Mouse (Mus musculus) lung, embryonic 15.5 days (tissue): ENCODE measurements around the gene Ets1. TPM values are rescaled to one million over a fixed set of nuclear protein-coding genes. Genes with fewer than 3 reads are reported as not detected.

Source experiments
- ATAC-seq: fragments of 200-750 bp; cut with Nextera tagmentation; 2 replicates; pipeline ENCODE4 v1.8.0; 2017; ENCODE audit warnings: moderate number of reproducible peaks, borderline replicate concordance; ENCODE audit not compliant: low FRiP score, low TSS enrichment; ENCODE audit errors: extremely low read depth
- H3K27ac ChIP-seq: fragments of 300-500 bp; sonication (generic); 2 replicates; pipeline ENCODE4 v1.5.1; 2015; ENCODE audit warnings: moderate library complexity, mild to moderate bottlenecking, inconsistent platforms
- H3K27me3 ChIP-seq: fragments of 300-500 bp; sonication (generic); 2 replicates; pipeline ENCODE4 v1.6.1; 2015; ENCODE audit warnings: inconsistent platforms
- H3K36me3 ChIP-seq: fragments of 300-500 bp; sonication (generic); 2 replicates; pipeline ENCODE4 v1.6.1; 2015; ENCODE audit warnings: inconsistent platforms
- H3K4me1 ChIP-seq: fragments of 300-500 bp; sonication (generic); 2 replicates; pipeline ENCODE4 v1.6.1; 2015; ENCODE audit warnings: inconsistent platforms
- H3K4me2 ChIP-seq: fragments of 300-500 bp; sonication (generic); 2 replicates; pipeline ENCODE4 v1.6.1; 2015; ENCODE audit warnings: inconsistent platforms, mild to moderate bottlenecking, moderate library complexity
- H3K4me3 ChIP-seq: fragments of 300-500 bp; sonication (generic); 2 replicates; pipeline ENCODE4 v1.5.1; 2015; ENCODE audit warnings: mild to moderate bottlenecking, inconsistent platforms
- H3K9ac ChIP-seq: fragments of 300-500 bp; sonication (generic); 2 replicates; pipeline ENCODE4 v1.6.1; 2015; ENCODE audit warnings: inconsistent platforms
- H3K9me3 ChIP-seq: fragments of 300-500 bp; sonication (generic); 2 replicates; pipeline ENCODE4 v1.6.1; 2016; ENCODE audit warnings: inconsistent platforms
- WGBS: fragments of 180-500 bp; shearing (Covaris S2); methylation state at CpG from one replicate; pipeline ENCODE4 v1.1.7; 2015; 5-methylcytosine and 5-hydroxymethylcytosine counted together
- polyA plus RNA-seq: library from polyadenylated mRNA; unstranded; fragments of >200 nt; fragmentation: Nextera tagmentation; extraction: Ambion mirVana; gene quantifications from 2 replicates; pipeline ENCODE4 v1.2.1, GENCODE M21; 2015

Ets1 gene
- polyA plus RNA-seq, 1 experiment from 2014 or later, result 106 TPM

GRCm38 (mm10) chr9:32745079-32745763 is 109.2 kb downstream of the Ets1 start:
- 80% methylated on average over 12 of the region's 12 CpGs for WGBS
- Histone ChIP-seq H3K9ac (no peak overlapping the region), H3K9me3 (no peaks in the 10 kb centered on the region), H3K4me1 (peaks cover 29% of the 10 kb centered on the region), H3K27ac (no peak overlapping the region), H3K36me3 (peaks cover 18% of the 10 kb centered on the region; the same call in 1 of the 2 replicates), H3K4me2 (no peak overlapping the region), H3K4me3 (no peak overlapping the region), H3K27me3 (no peaks in the 10 kb centered on the region)
- ATAC-seq, result no peak

- peaks cover 15% of the 10 kb centered on the region; the same call in 1 of the 2 replicates for H3K36me3 ChIP-seq
These were observed 110.0 kb downstream of the Ets1 start for GRCm38 (mm10) chr9:32745998-32746397.

GRCm38 (mm10) chr9:32746615-32747014 is 110.6 kb downstream of the Ets1 start:
- WGBS, result 71% methylated on average over 6 of the region's 6 CpGs
- H3K27me3 ChIP-seq, result no peaks in the 10 kb centered on the region
- peak overlapping the region; percentile 62; the same call in 1 of the 2 replicates for H3K27ac ChIP-seq
- no peak overlapping the region for H3K9ac ChIP-seq
- H3K9me3 ChIP-seq, result no peaks in the 10 kb centered on the region
- peaks cover 15% of the 10 kb centered on the region; the same call in 1 of the 2 replicates for H3K36me3 ChIP-seq
- H3K4me2 ChIP-seq, result no peak overlapping the region
- H3K4me3 ChIP-seq, result no peak overlapping the region
- ATAC-seq, result no peak
- H3K4me1 ChIP-seq, result peaks cover 29% of the 10 kb centered on the region

More at GRCm38 (mm10) chr9:32745998-32746397, 110.0 kb downstream of the Ets1 start:
- Histone ChIP-seq H3K9me3 (no peaks in the 10 kb centered on the region), H3K4me1 (peaks cover 29% of the 10 kb centered on the region), H3K27me3 (no peaks in the 10 kb centered on the region), H3K27ac (peak overlapping the region; percentile 62), H3K9ac (no peak overlapping the region), H3K4me3 (no peak overlapping the region), H3K4me2 (no peak overlapping the region)
- 69% methylated on average over 8 of the region's 8 CpGs for WGBS
- ATAC-seq, result peak; percentile 37; the same call in 1 of the 2 replicates

- 77% methylated on average over 8 of the region's 8 CpGs for WGBS
- H3K36me3 ChIP-seq, result peaks cover 12% of the 10 kb centered on the region; the same call in 1 of the 2 replicates
- no peaks in the 10 kb centered on the region for H3K27me3 ChIP-seq
- H3K4me1 ChIP-seq, result peaks cover 29% of the 10 kb centered on the region
- 0 out of 2 replicates have a peak overlapping the region, but pooled peaks have one; percentile 5 for H3K27ac ChIP-seq
- no peaks in the 10 kb centered on the region for H3K9me3 ChIP-seq
- H3K4me2 ChIP-seq, result no peak overlapping the region
- no peak overlapping the region for H3K4me3 ChIP-seq
- H3K9ac ChIP-seq, result no peak overlapping the region
- ATAC-seq, result no peak
These were observed 111.6 kb downstream of the Ets1 start for GRCm38 (mm10) chr9:32747624-32748023.

GRCm38 (mm10) chr9:32748552-32748951 is 112.5 kb downstream of the Ets1 start:
- Histone ChIP-seq H3K4me3 (no peak overlapping the region), H3K27me3 (no peaks in the 10 kb centered on the region), H3K4me1 (peaks cover 21% of the 10 kb centered on the region; the same call in 1 of the 2 replicates), H3K4me2 (no peak overlapping the region), H3K9ac (no peak overlapping the region), H3K27ac (no peak overlapping the region), H3K36me3 (peaks cover 11% of the 10 kb centered on the region; the same call in 1 of the 2 replicates), H3K9me3 (no peaks in the 10 kb centered on the region)
- 86% methylated on average over 5 of the region's 5 CpGs for WGBS
- no peak for ATAC-seq

- Histone ChIP-seq H3K9ac (no peak overlapping the region), H3K9me3 (no peaks in the 10 kb centered on the region), H3K4me2 (no peak overlapping the region), H3K4me3 (no peak overlapping the region), H3K4me1 (peaks cover 9% of the 10 kb centered on the region; the same call in 1 of the 2 replicates), H3K27me3 (no peaks in the 10 kb centered on the region), H3K36me3 (peaks cover 17% of the 10 kb centered on the region), H3K27ac (no peak overlapping the region)
- no peak for ATAC-seq
- WGBS, result 83% methylated on average over 13 of the region's 13 CpGs
These were observed 113.9 kb downstream of the Ets1 start for GRCm38 (mm10) chr9:32749721-32750480.

GRCm38 (mm10) chr9:32752602-32753001 is 116.6 kb downstream of the Ets1 start:
- WGBS, result 57% methylated on average over 5 of the region's 5 CpGs
- peaks cover 26% of the 10 kb centered on the region for H3K36me3 ChIP-seq

GRCm38 (mm10) chr9:32754311-32754710 is 118.3 kb downstream of the Ets1 start:
- WGBS, result 92% methylated on average over 15 of the region's 15 CpGs
- H3K27ac ChIP-seq, result no peak overlapping the region
- no peak overlapping the region for H3K4me2 ChIP-seq
- ATAC-seq, result no peak
- no peaks in the 10 kb centered on the region for H3K4me1 ChIP-seq
- H3K36me3 ChIP-seq, result peaks cover 30% of the 10 kb centered on the region
- H3K9ac ChIP-seq, result no peak overlapping the region
- H3K27me3 ChIP-seq, result no peaks in the 10 kb centered on the region
- no peak overlapping the region for H3K4me3 ChIP-seq
- H3K9me3 ChIP-seq, result no peaks in the 10 kb centered on the region

More at GRCm38 (mm10) chr9:32752602-32753001, 116.6 kb downstream of the Ets1 start:
- 0 out of 2 replicates have a peak, but pooled peaks cover 2% of the 10 kb centered on the region for H3K4me1 ChIP-seq
- H3K4me2 ChIP-seq, result no peak overlapping the region
- no peak for ATAC-seq
- no peak overlapping the region for H3K9ac ChIP-seq
- no peaks in the 10 kb centered on the region for H3K9me3 ChIP-seq
- H3K27ac ChIP-seq, result no peak overlapping the region
- H3K27me3 ChIP-seq, result no peaks in the 10 kb centered on the region
- no peak overlapping the region for H3K4me3 ChIP-seq

GRCm38 (mm10) chr9:32756002-32756401 is 120.0 kb downstream of the Ets1 start:
- no peak overlapping the region for H3K9ac ChIP-seq
- WGBS, result 79% methylated on average over 2 of the region's 2 CpGs
- no peaks in the 10 kb centered on the region for H3K4me1 ChIP-seq
- H3K27ac ChIP-seq, result no peak overlapping the region
- peaks cover 25% of the 10 kb centered on the region for H3K36me3 ChIP-seq
- ATAC-seq, result no peak
- H3K4me3 ChIP-seq, result no peak overlapping the region
- H3K4me2 ChIP-seq, result no peak overlapping the region
- H3K9me3 ChIP-seq, result no peaks in the 10 kb centered on the region
- H3K27me3 ChIP-seq, result no peaks in the 10 kb centered on the region

GRCm38 (mm10) chr9:32758280-32758905 is 122.4 kb downstream of the Ets1 start:
- Histone ChIP-seq H3K4me1 (no peaks in the 10 kb centered on the region), H3K36me3 (peaks cover 19% of the 10 kb centered on the region), H3K27ac (no peak overlapping the region), H3K27me3 (no peaks in the 10 kb centered on the region), H3K4me3 (no peak overlapping the region), H3K9me3 (no peaks in the 10 kb centered on the region), H3K4me2 (no peak overlapping the region), H3K9ac (no peak overlapping the region)
- no peak for ATAC-seq
- WGBS, result 86% methylated on average over 5 of the region's 5 CpGs

- Histone ChIP-seq H3K4me1 (0 out of 2 replicates have a peak, but pooled peaks cover 2% of the 10 kb centered on the region), H3K9ac (no peak overlapping the region), H3K27me3 (no peaks in the 10 kb centered on the region), H3K4me3 (no peak overlapping the region), H3K27ac (peak overlapping the region; percentile 20; the same call in 1 of the 2 replicates), H3K9me3 (no peaks in the 10 kb centered on the region), H3K36me3 (peaks cover 4% of the 10 kb centered on the region; the same call in 1 of the 2 replicates), H3K4me2 (no peak overlapping the region)
- no peak for ATAC-seq
- WGBS, result 36% methylated on average over 4 of the region's 4 CpGs
These were observed 124.7 kb downstream of the Ets1 start for GRCm38 (mm10) chr9:32760649-32761157.
